Mouse (Mus musculus) stomach, embryonic 15.5 days (tissue): Measurements from ENCODE around the gene Adam10. TPM values are rescaled to one million over a fixed set of nuclear protein-coding genes. Genes with fewer than 3 reads are reported as not detected.

Experiments used
- ATAC-seq: fragments of 200-750 bp; cut with Nextera tagmentation; 2 replicates; pipeline ENCODE4 v1.8.0; 2017; ENCODE audit warnings: low read depth, moderate number of reproducible peaks, moderate TSS enrichment; ENCODE audit not compliant: insufficient read depth, low FRiP score
- H3K27ac ChIP-seq: fragments of 300-500 bp; sonication (generic); 2 replicates; pipeline ENCODE4 v1.5.1; 2015; ENCODE audit warnings: mild to moderate bottlenecking, inconsistent platforms
- H3K27me3 ChIP-seq: fragments of 300-500 bp; sonication (generic); replicated peaks from 2 replicates; pipeline ENCODE4 v1.6.1; 2015; ENCODE audit warnings: inconsistent platforms
- H3K36me3 ChIP-seq: fragments of 300-500 bp; sonication (generic); 2 replicates; pipeline ENCODE4 v1.6.1; 2015; ENCODE audit warnings: inconsistent platforms
- H3K4me1 ChIP-seq: fragments of 300-500 bp; sonication (generic); 2 replicates; pipeline ENCODE4 v1.6.1; 2015; ENCODE audit warnings: inconsistent platforms
- H3K4me2 ChIP-seq: fragments of 300-500 bp; sonication (generic); 2 replicates; pipeline ENCODE4 v1.6.1; 2015; ENCODE audit warnings: mild to moderate bottlenecking, inconsistent platforms
- H3K4me3 ChIP-seq: fragments of 300-500 bp; sonication (generic); replicated peaks from 2 replicates; pipeline ENCODE4 v1.5.1; 2015; ENCODE audit warnings: inconsistent platforms
- H3K9ac ChIP-seq: fragments of 300-500 bp; sonication (generic); 2 replicates; pipeline ENCODE4 v1.6.1; 2015; ENCODE audit warnings: inconsistent platforms
- H3K9me3 ChIP-seq: fragments of 300-500 bp; sonication (generic); 2 replicates; pipeline ENCODE4 v1.6.1; 2016; ENCODE audit warnings: inconsistent platforms
- WGBS: fragments of 180-500 bp; shearing (Covaris S2); methylation state at CpG from one replicate; pipeline ENCODE4 v1.1.7; 2015; 5-methylcytosine and 5-hydroxymethylcytosine counted together
- polyA plus RNA-seq: library from polyadenylated mRNA; unstranded; fragments of >200 nt; fragmentation: Nextera tagmentation; extraction: Ambion mirVana; gene quantifications from 2 replicates; pipeline ENCODE4 v1.2.1, GENCODE M21; 2015

The Adam10 gene
- polyA plus RNA-seq, 1 experiment from 2014 or later = 85.4 TPM

- Histone ChIP-seq H3K4me1 (no peaks in the 10 kb centered on the region), H3K9ac (no peak overlapping the region), H3K9me3 (no peaks in the 10 kb centered on the region), H3K27me3 (no peaks in the 10 kb centered on the region), H3K4me2 (no peak overlapping the region), H3K27ac (no peak overlapping the region), H3K36me3 (no peaks in the 10 kb centered on the region), H3K4me3 (no peak overlapping the region)
- WGBS = 51% methylated on average over 2 of the region's 2 CpGs
- no peak for ATAC-seq
Observed at GRCm38 (mm10) chr9:70795439-70795757, 116.6 kb downstream of the Adam10 start.

GRCm38 (mm10) chr9:70800588-70801315 is 122.0 kb downstream of the Adam10 start:
- WGBS = 58% methylated on average over 8 of the region's 8 CpGs

GRCm38 (mm10) chr9:70801761-70802160 is 123.0 kb downstream of the Adam10 start:
- H3K36me3 ChIP-seq = no peaks in the 10 kb centered on the region
- no peak overlapping the region for H3K27ac ChIP-seq
- H3K9me3 ChIP-seq = no peaks in the 10 kb centered on the region
- no peak overlapping the region for H3K9ac ChIP-seq
- no peak overlapping the region for H3K4me2 ChIP-seq
- 81% methylated on average over 3 of the region's 3 CpGs for WGBS
- H3K4me1 ChIP-seq = no peaks in the 10 kb centered on the region
- H3K27me3 ChIP-seq = no peaks in the 10 kb centered on the region
- H3K4me3 ChIP-seq = no peak overlapping the region
- ATAC-seq = no peak

More at GRCm38 (mm10) chr9:70800588-70801315, 122.0 kb downstream of the Adam10 start:
- Histone ChIP-seq H3K9me3 (no peaks in the 10 kb centered on the region), H3K4me3 (no peak overlapping the region), H3K27ac (no peak overlapping the region), H3K9ac (no peak overlapping the region), H3K27me3 (no peaks in the 10 kb centered on the region), H3K4me1 (no peaks in the 10 kb centered on the region), H3K36me3 (no peaks in the 10 kb centered on the region), H3K4me2 (no peak overlapping the region)
- ATAC-seq = no peak

GRCm38 (mm10) chr9:70802816-70803215 is 124.0 kb downstream of the Adam10 start:
- Histone ChIP-seq H3K36me3 (no peaks in the 10 kb centered on the region), H3K9ac (no peak overlapping the region), H3K27ac (no peak overlapping the region), H3K4me2 (no peak overlapping the region), H3K27me3 (no peaks in the 10 kb centered on the region), H3K9me3 (no peaks in the 10 kb centered on the region), H3K4me1 (no peaks in the 10 kb centered on the region), H3K4me3 (no peak overlapping the region)
- WGBS = 78% methylated on average over 3 of the region's 3 CpGs
- no peak for ATAC-seq

GRCm38 (mm10) chr9:70806069-70806468 is 127.3 kb downstream of the Adam10 start:
- 63% methylated on average over 1 of the region's 1 CpGs for WGBS
- H3K36me3 ChIP-seq = no peaks in the 10 kb centered on the region
- ATAC-seq = no peak
- no peak overlapping the region for H3K27ac ChIP-seq
- H3K9ac ChIP-seq = no peak overlapping the region
- H3K9me3 ChIP-seq = no peaks in the 10 kb centered on the region
- H3K4me1 ChIP-seq = no peaks in the 10 kb centered on the region
- no peak overlapping the region for H3K4me3 ChIP-seq
- H3K27me3 ChIP-seq = no peaks in the 10 kb centered on the region
- H3K4me2 ChIP-seq = no peak overlapping the region

- Histone ChIP-seq H3K4me2 (no peak overlapping the region), H3K9ac (no peak overlapping the region), H3K4me1 (no peaks in the 10 kb centered on the region), H3K36me3 (no peaks in the 10 kb centered on the region), H3K27ac (no peak overlapping the region), H3K27me3 (no peaks in the 10 kb centered on the region), H3K4me3 (no peak overlapping the region), H3K9me3 (no peaks in the 10 kb centered on the region)
- ATAC-seq = no peak
- 47% methylated on average over 11 of the region's 11 CpGs for WGBS
Observed at GRCm38 (mm10) chr9:70807714-70808113, 128.9 kb downstream of the Adam10 start.

- Histone ChIP-seq H3K36me3 (no peaks in the 10 kb centered on the region), H3K4me2 (no peak overlapping the region), H3K4me1 (0 out of 2 replicates have a peak, but pooled peaks cover 5% of the 10 kb centered on the region), H3K9ac (no peak overlapping the region), H3K9me3 (no peaks in the 10 kb centered on the region), H3K27me3 (no peaks in the 10 kb centered on the region), H3K4me3 (no peak overlapping the region), H3K27ac (no peak overlapping the region)
- ATAC-seq = 0 out of 2 replicates have a peak, but pooled peaks have one; percentile 15
- 93% methylated on average over 12 of the region's 12 CpGs for WGBS
Observed at GRCm38 (mm10) chr9:70812551-70812950, 133.8 kb downstream of the Adam10 start.

GRCm38 (mm10) chr9:70816701-70817305 is 138.0 kb downstream of the Adam10 start:
- whole genome bisulfite sequencing = 60% methylated on average over 14 of the region's 14 CpGs
- H3K4me2 ChIP-seq = no peak overlapping the region
- no peaks in the 10 kb centered on the region for H3K9me3 ChIP-seq
- ATAC-seq = no peak
- H3K4me1 ChIP-seq = 0 out of 2 replicates have a peak, but pooled peaks cover 5% of the 10 kb centered on the region
- no peak overlapping the region for H3K4me3 ChIP-seq
- no peak overlapping the region; the same call in 1 of the 2 replicates for H3K27ac ChIP-seq
- H3K36me3 ChIP-seq = no peaks in the 10 kb centered on the region
- H3K9ac ChIP-seq = no peak overlapping the region
- no peaks in the 10 kb centered on the region for H3K27me3 ChIP-seq

GRCm38 (mm10) chr9:70817396-70817795 is 138.6 kb downstream of the Adam10 start:
- Histone ChIP-seq H3K27ac (no peak overlapping the region), H3K9ac (no peak overlapping the region), H3K4me1 (0 out of 2 replicates have a peak, but pooled peaks cover 5% of the 10 kb centered on the region), H3K36me3 (no peaks in the 10 kb centered on the region), H3K27me3 (no peaks in the 10 kb centered on the region), H3K9me3 (no peaks in the 10 kb centered on the region), H3K4me3 (no peak overlapping the region), H3K4me2 (no peak overlapping the region)
- 76% methylated on average over 1 of the region's 1 CpGs for WGBS
- ATAC-seq = no peak

GRCm38 (mm10) chr9:70818739-70819138 is 139.9 kb downstream of the Adam10 start:
- no peaks in the 10 kb centered on the region for H3K36me3 ChIP-seq
- H3K4me2 ChIP-seq = no peak overlapping the region
- H3K27ac ChIP-seq = no peak overlapping the region
- WGBS = 77% methylated on average over 14 of the region's 14 CpGs
- no peak for ATAC-seq
- H3K9ac ChIP-seq = no peak overlapping the region
- no peaks in the 10 kb centered on the region for H3K9me3 ChIP-seq
- H3K27me3 ChIP-seq = no peaks in the 10 kb centered on the region
- H3K4me3 ChIP-seq = no peak overlapping the region
- 0 out of 2 replicates have a peak, but pooled peaks cover 5% of the 10 kb centered on the region for H3K4me1 ChIP-seq

GRCm38 (mm10) chr9:70824103-70824502 is 145.3 kb downstream of the Adam10 start:
- Histone ChIP-seq H3K4me3 (no peak overlapping the region), H3K27me3 (no peaks in the 10 kb centered on the region), H3K4me1 (no peaks in the 10 kb centered on the region), H3K9me3 (no peaks in the 10 kb centered on the region), H3K36me3 (no peaks in the 10 kb centered on the region), H3K4me2 (no peak overlapping the region), H3K9ac (no peak overlapping the region), H3K27ac (no peak overlapping the region)
- WGBS = 73% methylated on average over 3 of the region's 3 CpGs
- no peak for ATAC-seq

GRCm38 (mm10) chr9:70827911-70828310 is 149.1 kb downstream of the Adam10 start:
- Histone ChIP-seq H3K27ac (no peak overlapping the region), H3K4me2 (no peak overlapping the region), H3K4me3 (no peak overlapping the region), H3K36me3 (no peaks in the 10 kb centered on the region), H3K27me3 (no peaks in the 10 kb centered on the region), H3K9me3 (no peaks in the 10 kb centered on the region), H3K9ac (no peak overlapping the region), H3K4me1 (0 out of 2 replicates have a peak, but pooled peaks cover 3% of the 10 kb centered on the region)
- no peak for ATAC-seq
- 62% methylated on average over 6 of the region's 6 CpGs for WGBS
